Mouse (Mus musculus): ENCODE measurements around the gene Prrt4. TPM values are rescaled to one million over a fixed set of nuclear protein-coding genes. Genes with fewer than 3 reads are reported as not detected.

Gene Prrt4
- polyA plus RNA-seq, 1 experiment from 2014 or later, result 1.9 TPM

- no peaks in the 10 kb centered on the region for H3K9me3 ChIP-seq
- peaks cover 51% of the 10 kb centered on the region for H3K27me3 ChIP-seq (replicated peaks; ENCODE audit: low read depth, poor library complexity, severe bottlenecking)
- H3K4me3 ChIP-seq, result no peak overlapping the region
- H3K36me3 ChIP-seq (replicated peaks), result no peaks in the 10 kb centered on the region
- WGBS, result 67% methylated on average over 15 of the region's 15 CpGs
- DNase-seq (ENCODE audit: low spot score), result peak; percentile 48
- no peak overlapping the region; the same call in 1 of the 2 replicates for H3K27ac ChIP-seq (replicated peaks)
- peaks cover 37% of the 10 kb centered on the region for H3K4me1 ChIP-seq
Observed at GRCm38 (mm10) chr6:29193961-29194750, 14.8 kb upstream of the Prrt4 start.

- WGBS, result 75% methylated on average over 1 of the region's 1 CpGs
- Histone ChIP-seq H3K4me3 (no peak overlapping the region), H3K9me3 (no peaks in the 10 kb centered on the region), H3K36me3 (replicated peaks) (no peaks in the 10 kb centered on the region), H3K27me3 (replicated peaks; ENCODE audit: low read depth, poor library complexity, severe bottlenecking) (peaks cover 10% of the 10 kb centered on the region; the same call in 1 of the 2 replicates), H3K4me1 (no peaks in the 10 kb centered on the region), H3K27ac (replicated peaks) (no peak overlapping the region)
- DNase-seq (ENCODE audit: low spot score), result peak; percentile 1
Observed at GRCm38 (mm10) chr6:29187936-29188335, 8.6 kb upstream of the Prrt4 start.

DNA sequence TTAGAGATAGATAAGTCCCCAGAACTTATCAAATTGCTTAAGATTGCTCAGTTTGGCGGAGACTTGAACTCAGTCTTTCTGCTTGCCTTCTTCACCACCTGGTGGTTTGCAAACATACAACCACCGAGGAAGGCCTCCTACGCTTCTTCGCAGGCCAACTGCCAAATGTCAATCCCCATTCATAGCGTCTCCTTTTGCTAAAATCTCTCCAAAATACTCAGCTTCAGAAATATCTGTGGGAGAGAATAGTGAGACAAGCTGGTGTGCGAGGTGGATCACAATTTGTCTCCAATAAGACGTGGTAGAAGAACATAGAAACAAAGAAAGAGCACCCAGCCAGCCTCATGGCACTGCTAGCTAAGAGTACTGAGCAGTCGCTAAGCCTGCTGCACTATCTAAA lies 459 bp upstream of the Prrt4 start:
- 46% methylated on average over 8 of the region's 8 CpGs for WGBS
- no peak overlapping the region for H3K27ac ChIP-seq (replicated peaks)
- peaks cover 42% of the 10 kb centered on the region for H3K4me1 ChIP-seq
- H3K9me3 ChIP-seq, result no peaks in the 10 kb centered on the region
- no peak for DNase-seq (ENCODE audit: low spot score)
- peaks cover 80% of the 10 kb centered on the region for H3K27me3 ChIP-seq (replicated peaks; ENCODE audit: low read depth, poor library complexity, severe bottlenecking)
- no peaks in the 10 kb centered on the region for H3K36me3 ChIP-seq (replicated peaks)
- H3K4me3 ChIP-seq, result peak overlapping the region; percentile 69

- peaks cover 96% of the 10 kb centered on the region for H3K27me3 ChIP-seq (replicated peaks; ENCODE audit: low read depth, poor library complexity, severe bottlenecking)
- H3K4me3 ChIP-seq, result peak overlapping the region; percentile 69
- 6% methylated on average over 17 of the region's 17 CpGs for WGBS
- DNase-seq (ENCODE audit: low spot score), result peak; percentile 44
- peak overlapping the region; percentile 80; the same call in 1 of the 2 replicates for H3K27ac ChIP-seq (replicated peaks)
- H3K4me1 ChIP-seq, result peaks cover 58% of the 10 kb centered on the region
- no peaks in the 10 kb centered on the region for H3K9me3 ChIP-seq
- no peaks in the 10 kb centered on the region for H3K36me3 ChIP-seq (replicated peaks)
Observed at GRCm38 (mm10) chr6:29177901-29178879, 1.2 kb downstream of the Prrt4 start.

GRCm38 (mm10) chr6:29175113-29175512 lies 4.3 kb downstream of the Prrt4 start:
- Histone ChIP-seq H3K4me1 (peaks cover 74% of the 10 kb centered on the region), H3K9me3 (no peaks in the 10 kb centered on the region), H3K4me3 (no peak overlapping the region), H3K27ac (replicated peaks) (no peak overlapping the region; the same call in 1 of the 2 replicates), H3K36me3 (replicated peaks) (no peaks in the 10 kb centered on the region), H3K27me3 (replicated peaks; ENCODE audit: low read depth, poor library complexity, severe bottlenecking) (peaks cover 98% of the 10 kb centered on the region)
- DNase-seq (ENCODE audit: low spot score), result no peak
- WGBS, result 66% methylated on average over 3 of the region's 3 CpGs

- Histone ChIP-seq H3K27me3 (replicated peaks; ENCODE audit: low read depth, poor library complexity, severe bottlenecking) (peaks cover 98% of the 10 kb centered on the region), H3K9me3 (no peaks in the 10 kb centered on the region), H3K36me3 (replicated peaks) (no peaks in the 10 kb centered on the region), H3K4me3 (no peak overlapping the region), H3K27ac (replicated peaks) (no peak overlapping the region), H3K4me1 (peaks cover 79% of the 10 kb centered on the region)
- DNase-seq (ENCODE audit: low spot score), result peak; percentile 65
- 26% methylated on average over 7 of the region's 7 CpGs for WGBS
Observed at GRCm38 (mm10) chr6:29174368-29174767, 5.0 kb downstream of the Prrt4 start.

DNA sequence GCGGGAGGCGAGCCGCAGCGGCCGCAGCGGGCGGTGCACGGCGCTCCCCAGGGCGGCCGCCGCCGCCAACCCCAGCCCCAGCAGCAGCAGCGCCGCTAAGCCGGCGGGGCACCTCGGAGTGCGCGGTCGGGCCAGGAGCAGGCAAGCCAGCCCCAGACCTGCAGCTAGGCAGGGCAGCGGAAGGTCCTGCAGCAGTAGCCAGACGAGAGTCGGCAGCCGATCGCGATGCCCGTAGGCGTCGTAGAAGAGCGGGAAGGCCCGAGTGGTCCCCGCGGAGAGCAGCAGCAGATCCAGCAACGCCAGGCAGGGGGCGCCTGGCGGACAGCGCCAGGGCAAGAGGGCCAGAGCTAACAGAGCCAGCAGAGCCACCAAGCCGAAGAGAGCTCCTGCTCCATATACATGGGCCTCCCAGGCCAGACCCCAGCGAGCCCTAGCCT lies 8.4 kb downstream of the Prrt4 start:
- Histone ChIP-seq H3K4me3 (peak overlapping the region; percentile 70), H3K27ac (replicated peaks) (peak overlapping the region; percentile 86), H3K4me1 (peaks cover 47% of the 10 kb centered on the region), H3K27me3 (replicated peaks; ENCODE audit: low read depth, poor library complexity, severe bottlenecking) (peaks cover 97% of the 10 kb centered on the region), H3K9me3 (no peaks in the 10 kb centered on the region), H3K36me3 (replicated peaks) (no peaks in the 10 kb centered on the region)
- WGBS, result 0% methylated on average over 40 of the region's 40 CpGs
- DNase-seq (ENCODE audit: low spot score), result peak; percentile 93

DNA sequence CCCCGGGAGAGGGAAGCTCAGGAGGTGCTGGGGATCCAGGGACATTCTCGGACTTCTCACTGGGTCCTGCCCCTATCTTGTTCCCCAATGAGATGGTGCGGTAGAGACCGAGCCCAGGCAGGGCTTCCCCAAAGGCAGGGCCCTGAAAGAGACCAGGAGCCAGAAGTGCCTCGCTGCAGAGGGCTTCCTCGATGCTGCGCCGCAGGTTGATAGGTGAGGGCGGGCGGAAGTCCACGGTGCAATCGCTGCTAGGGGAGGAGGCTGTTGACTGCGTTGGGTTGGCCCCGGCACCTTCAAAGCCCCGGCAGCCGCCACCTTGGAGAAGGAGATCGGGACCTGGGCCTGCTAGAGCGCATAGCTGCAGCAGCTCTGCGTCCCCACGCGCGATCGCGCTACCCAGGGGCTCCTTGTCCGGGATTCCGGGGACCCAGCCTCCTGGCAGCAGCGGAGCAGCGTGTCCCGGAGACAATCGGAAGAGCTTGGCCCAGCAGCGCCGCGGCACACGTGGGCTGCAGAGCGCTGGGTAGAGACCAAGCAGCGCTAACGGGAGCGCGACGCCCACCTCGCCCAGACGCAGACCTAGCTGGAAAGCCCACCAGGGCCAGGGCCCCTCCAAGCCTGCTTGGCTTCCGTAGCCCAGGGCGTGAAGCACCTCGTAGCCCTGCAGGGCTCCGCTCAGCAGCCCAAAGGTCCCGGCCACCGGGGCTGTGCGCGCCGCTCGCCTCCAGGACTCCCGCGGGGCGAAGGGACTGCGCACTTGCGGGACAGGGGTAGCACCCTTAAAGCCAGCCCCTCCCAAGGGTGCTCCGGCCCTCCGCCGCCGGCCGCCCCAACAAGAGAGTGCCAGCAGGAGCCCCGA lies 9.1 kb downstream of the Prrt4 start:
- no peaks in the 10 kb centered on the region for H3K36me3 ChIP-seq (replicated peaks)
- peak overlapping the region; percentile 70 for H3K4me3 ChIP-seq
- peaks cover 90% of the 10 kb centered on the region for H3K27me3 ChIP-seq (replicated peaks; ENCODE audit: low read depth, poor library complexity, severe bottlenecking)
- peak; percentile 72 for DNase-seq (ENCODE audit: low spot score)
- peak overlapping the region; percentile 86 for H3K27ac ChIP-seq (replicated peaks)
- H3K9me3 ChIP-seq, result no peaks in the 10 kb centered on the region
- H3K4me1 ChIP-seq, result peaks cover 44% of the 10 kb centered on the region
- under 1% methylated on average over 63 of the region's 63 CpGs for WGBS

- WGBS, result 2% methylated on average over 12 of the region's 12 CpGs
- H3K27me3 ChIP-seq (replicated peaks; ENCODE audit: low read depth, poor library complexity, severe bottlenecking), result peaks cover 84% of the 10 kb centered on the region
- DNase-seq (ENCODE audit: low spot score), result no peak
- no peaks in the 10 kb centered on the region for H3K9me3 ChIP-seq
- H3K4me3 ChIP-seq, result peak overlapping the region; percentile 70
- no peaks in the 10 kb centered on the region for H3K36me3 ChIP-seq (replicated peaks)
- H3K27ac ChIP-seq (replicated peaks), result peak overlapping the region; percentile 86; the same call in 1 of the 2 replicates
- peaks cover 40% of the 10 kb centered on the region for H3K4me1 ChIP-seq
Observed at GRCm38 (mm10) chr6:29169675-29170062, 9.7 kb downstream of the Prrt4 start.

- H3K4me1 ChIP-seq, result peaks cover 34% of the 10 kb centered on the region
- no peaks in the 10 kb centered on the region for H3K36me3 ChIP-seq (replicated peaks)
- WGBS, result 58% methylated on average over 2 of the region's 2 CpGs
- no peak overlapping the region for H3K27ac ChIP-seq (replicated peaks)
- DNase-seq (ENCODE audit: low spot score), result no peak
- peaks cover 76% of the 10 kb centered on the region for H3K27me3 ChIP-seq (replicated peaks; ENCODE audit: low read depth, poor library complexity, severe bottlenecking)
- no peaks in the 10 kb centered on the region for H3K9me3 ChIP-seq
- no peak overlapping the region for H3K4me3 ChIP-seq
Observed at GRCm38 (mm10) chr6:29168871-29169270, 10.5 kb downstream of the Prrt4 start.

DNA sequence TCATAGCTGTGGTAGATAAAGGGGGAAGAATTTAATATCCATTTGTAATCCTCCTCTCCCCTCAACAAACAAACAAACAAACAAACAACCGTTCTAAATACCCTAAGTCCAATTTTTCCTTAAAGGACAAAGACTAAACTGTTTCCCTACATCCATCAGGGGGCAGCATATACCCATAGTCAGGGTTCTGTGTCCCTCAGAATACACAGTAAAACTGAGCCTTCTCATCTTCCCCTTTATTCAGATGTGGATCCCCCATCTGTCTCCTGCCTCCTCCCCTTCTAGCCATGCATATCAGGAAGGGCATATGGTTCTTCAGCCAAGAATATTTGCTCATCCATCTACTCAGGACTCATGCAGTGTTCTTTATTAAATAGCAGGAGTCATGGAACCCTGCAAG lies 13.2 kb downstream of the Prrt4 start:
- Histone ChIP-seq H3K27me3 (replicated peaks; ENCODE audit: low read depth, poor library complexity, severe bottlenecking) (peaks cover 50% of the 10 kb centered on the region), H3K27ac (replicated peaks) (no peak overlapping the region)

More for the DNA sequence above, 13.2 kb downstream of the Prrt4 start:
- Histone ChIP-seq H3K36me3 (replicated peaks) (peaks cover 5% of the 10 kb centered on the region; the same call in 1 of the 2 replicates), H3K4me1 (peaks cover 31% of the 10 kb centered on the region), H3K9me3 (no peaks in the 10 kb centered on the region), H3K4me3 (no peak overlapping the region)
- DNase-seq (ENCODE audit: low spot score), result peak; percentile 23
- 14% methylated on average over 1 of the region's 1 CpGs for WGBS
